Mouse (Mus musculus): ENCODE data around the gene Tbx10. TPM values are rescaled to one million over a fixed set of nuclear protein-coding genes. Genes with fewer than 3 reads are reported as not detected.
A peak's percentile ranks its signal among the peaks of the same experiment; 100 is the strongest.
"Not testable (repeated sequence)": the region's sequence is repeated elsewhere in the genome, so short reads cannot be mapped to it uniquely, and the experiment has no call there.

Tbx10 gene
- polyA plus RNA-seq, 1 experiment = not detected

- peak; percentile 72 to 92 for DNase-seq (ENCODE audit: extremely low spot score in 1 of 2, low spot score in 1 of 2)
Measured at GRCm38 (mm10) chr19:4037788-4038232, 45.3 kb downstream of the Tbx10 start, which contains the start of gene Gstp1. Gstp1 (minus strand) TSS chr19:4037985.

DNA sequence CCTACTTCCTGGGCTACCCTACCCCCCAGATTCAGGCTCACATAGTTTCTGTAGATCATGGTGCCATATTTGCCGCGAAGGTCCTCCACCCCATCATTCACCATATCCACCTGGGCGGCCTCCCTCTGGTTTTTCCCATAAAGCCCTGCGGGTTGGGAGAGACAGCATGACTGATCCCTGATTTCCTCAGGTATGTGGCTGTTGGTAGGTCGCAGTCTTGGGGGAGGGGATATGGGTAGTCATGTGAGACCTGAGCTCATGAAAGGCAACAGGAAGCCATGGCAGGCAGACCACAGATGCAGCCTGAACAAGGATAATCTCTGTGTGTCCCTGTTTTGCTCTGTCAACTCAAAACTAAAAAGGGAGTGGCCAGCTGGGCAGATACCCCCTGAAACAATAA, 48.4 kb downstream of the Tbx10 start:
- not testable (repeated sequence) for DNase-seq (ENCODE audit: extremely low spot score in 1 of 2, low spot score in 1 of 2)

DNA sequence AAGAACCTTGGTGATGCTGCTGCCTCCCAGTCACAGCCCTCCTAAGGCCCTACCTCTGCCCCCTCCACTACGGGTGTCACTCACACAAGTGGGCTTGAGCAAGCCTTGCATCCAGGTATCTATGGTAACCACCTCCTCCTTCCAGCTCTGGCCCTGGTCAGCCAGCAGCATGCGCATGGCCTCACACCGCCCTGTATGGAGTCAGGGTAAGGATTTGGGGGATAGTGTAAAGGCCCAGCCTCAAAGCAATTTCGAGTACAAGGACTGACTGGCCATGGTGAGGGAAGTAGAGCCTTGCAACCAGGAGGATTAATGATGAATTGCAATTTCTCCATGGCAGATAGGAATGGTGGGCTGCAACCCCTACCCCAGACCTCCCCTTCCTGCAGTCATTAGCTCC, 48.9 kb downstream of the Tbx10 start:
- not testable (repeated sequence) for DNase-seq (ENCODE audit: extremely low spot score in 1 of 2, low spot score in 1 of 2)

GRCm38 (mm10) chr19:4042124-4042523, 49.6 kb downstream of the Tbx10 start:
- no peak for DNase-seq (ENCODE audit: extremely low spot score in 1 of 2, low spot score in 1 of 2)

DNA sequence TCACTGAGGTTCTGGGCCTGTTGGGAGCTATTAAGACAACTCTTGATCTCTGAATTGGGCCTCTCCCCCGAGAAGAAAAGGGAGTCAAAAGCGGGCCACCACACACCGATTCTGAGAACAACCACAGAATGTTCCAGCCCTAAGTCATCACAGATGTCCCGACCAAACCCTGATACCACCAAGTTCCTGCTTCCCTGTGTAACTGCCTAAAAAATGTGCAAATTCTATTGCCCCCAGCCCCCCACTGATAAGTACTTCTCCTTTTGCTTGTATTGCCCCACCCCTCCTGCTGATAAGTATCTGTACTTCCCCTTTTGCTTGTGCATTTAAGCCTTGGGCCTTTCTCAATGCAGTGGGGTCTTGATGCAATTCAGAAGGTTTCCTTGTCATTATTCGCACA, 51.6 kb downstream of the Tbx10 start:
- not testable (repeated sequence) for DNase-seq (ENCODE audit: extremely low spot score in 1 of 2, low spot score in 1 of 2)

DNA sequence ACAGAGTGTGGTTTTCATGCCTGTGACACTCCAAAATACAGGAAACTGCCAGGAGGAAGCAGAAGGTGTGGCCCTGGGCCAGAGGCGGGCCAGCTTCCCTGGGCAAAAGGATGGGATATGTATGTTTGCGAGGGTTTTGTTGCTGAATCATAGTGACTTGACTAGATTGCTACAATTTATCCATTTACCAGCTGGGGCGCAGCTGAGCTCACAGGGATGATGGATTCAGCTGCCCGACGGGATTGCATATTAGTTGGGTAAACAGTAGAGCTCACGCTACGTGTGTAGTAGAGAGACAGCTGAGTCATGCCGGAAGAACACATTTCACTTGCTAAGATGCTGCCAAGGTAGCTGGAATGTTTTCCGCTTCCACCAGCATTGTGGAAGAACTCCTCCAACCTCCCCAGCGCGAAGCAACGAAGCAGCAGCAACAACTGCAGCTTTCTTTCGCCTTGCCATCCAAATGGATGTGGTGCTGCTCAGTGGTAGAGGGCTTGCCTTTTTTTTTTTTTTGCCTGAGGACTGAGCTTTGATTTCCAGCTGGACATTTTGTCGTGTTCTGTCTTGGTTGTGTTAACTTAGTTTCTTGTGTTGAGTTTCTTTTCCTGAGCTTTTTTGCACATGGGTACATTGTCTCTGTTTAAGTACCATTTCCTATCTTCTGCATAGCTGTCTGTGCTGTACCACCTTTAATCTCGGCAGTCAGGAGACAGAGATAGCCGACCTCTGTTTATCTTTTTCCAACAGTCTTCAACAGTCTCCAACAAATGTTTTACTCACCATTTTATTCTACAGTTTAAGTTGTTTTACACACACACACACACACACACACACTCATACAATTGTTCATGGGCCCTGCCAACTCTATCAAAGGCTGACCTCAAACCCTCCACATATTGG, 53.7 kb downstream of the Tbx10 start, which contains the start of gene Gstp2:
Gene Gstp2, minus strand, starts transcription at position 58 of the 900 bp plus-strand sequence.
- peak; percentile 85 to 90 for DNase-seq (ENCODE audit: extremely low spot score in 1 of 2, low spot score in 1 of 2)

GRCm38 (mm10) chr19:4046866-4047254, 54.3 kb downstream of the Tbx10 start:
- no peak for DNase-seq (ENCODE audit: extremely low spot score in 1 of 2, low spot score in 1 of 2)

- DNase-seq (ENCODE audit: extremely low spot score in 1 of 2, low spot score in 1 of 2) = peak in 1 of 2 experiments; percentile 87
Measured at GRCm38 (mm10) chr19:4047859-4048258, 55.3 kb downstream of the Tbx10 start.

DNA sequence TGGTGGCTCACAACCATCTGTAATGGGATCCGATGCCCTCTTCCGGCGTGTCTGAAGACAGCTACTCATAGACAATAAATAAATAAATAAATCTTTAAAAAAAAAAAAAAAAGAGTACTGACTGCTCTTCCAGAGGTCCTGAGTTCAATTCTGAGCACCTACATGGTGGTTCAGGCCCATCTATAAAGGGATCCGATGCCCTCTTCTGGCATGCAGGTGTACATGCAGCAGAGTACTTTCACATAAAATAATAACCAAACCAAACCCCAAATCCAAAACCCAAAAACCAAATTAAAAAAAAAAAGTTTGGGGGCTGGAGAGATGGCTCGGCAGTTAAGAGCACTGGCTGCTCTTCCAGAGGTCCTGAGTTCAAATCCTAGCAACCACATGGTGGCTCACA, 56.5 kb downstream of the Tbx10 start:
- not testable (repeated sequence) for DNase-seq (ENCODE audit: extremely low spot score in 1 of 2, low spot score in 1 of 2)

Other genes with a start within 250 kb of the Tbx10 start
- gene Kmt5b, start 225.3 kb upstream of the Tbx10 start, polyA plus RNA-seq (2012; rRNA removed) = 36.3 and 37.2 TPM in 2 replicates
- 121 and 123 TPM in 2 replicates for gene Chka, start 141.0 kb upstream of the Tbx10 start, polyA plus RNA-seq (2012; rRNA removed)
- gene Tcirg1, start 85.6 kb upstream of the Tbx10 start, polyA plus RNA-seq (2012; rRNA removed) = 45.5 and 48.1 TPM in 2 replicates
- gene Ndufs8, start 80.0 kb upstream of the Tbx10 start, polyA plus RNA-seq (2012; rRNA removed) = 283 and 291 TPM in 2 replicates
- 7.9 and 8.5 TPM in 2 replicates for gene Aldh3b1, start 62.9 kb upstream of the Tbx10 start, polyA plus RNA-seq (2012; rRNA removed)
- gene Unc93b1, start 57.6 kb upstream of the Tbx10 start, polyA plus RNA-seq (2012; rRNA removed) = 31.5 and 34.7 TPM in 2 replicates
- 0.38 and 0.58 TPM in 2 replicates for gene Aldh3b3, start 34.1 kb upstream of the Tbx10 start, polyA plus RNA-seq (2012; rRNA removed)
- 3.5 and 3.6 TPM in 2 replicates for gene Aldh3b2, start 20.4 kb upstream of the Tbx10 start, polyA plus RNA-seq (2012; rRNA removed)
- gene Acy3, start 6.2 kb upstream of the Tbx10 start, polyA plus RNA-seq (2012; rRNA removed) = 5.6 and 5.8 TPM in 2 replicates
- gene Nudt8, start 7.8 kb downstream of the Tbx10 start, polyA plus RNA-seq (2012; rRNA removed) = 7.1 and 8.4 TPM in 2 replicates
- gene Gm49405, start 7.9 kb downstream of the Tbx10 start, polyA plus RNA-seq (2012; rRNA removed) = 6.3 TPM in 2 replicates
- 287 and 325 TPM in 2 replicates for gene Doc2g, start 10.6 kb downstream of the Tbx10 start, polyA plus RNA-seq (2012; rRNA removed)
- 248 and 270 TPM in 2 replicates for gene Ndufv1, start 20.1 kb downstream of the Tbx10 start, polyA plus RNA-seq (2012; rRNA removed)
- gene Gstp1, start 45.2 kb downstream of the Tbx10 start, polyA plus RNA-seq (2012; rRNA removed) = 454 and 506 TPM in 2 replicates
- 5.1 and 14.7 TPM in 2 replicates for gene Gstp2, start 53.3 kb downstream of the Tbx10 start, polyA plus RNA-seq (2012; rRNA removed)
- not detected in 2 replicates for gene Gstp3, start 66.8 kb downstream of the Tbx10 start, polyA plus RNA-seq (2012; rRNA removed)
- not detected in 2 replicates for gene Cabp2, start 88.8 kb downstream of the Tbx10 start, polyA plus RNA-seq (2012; rRNA removed)
- 50.3 and 58.5 TPM in 2 replicates for gene Cdk2ap2, start 104.4 kb downstream of the Tbx10 start, polyA plus RNA-seq (2012; rRNA removed)
- gene Pitpnm1, start 107.2 kb downstream of the Tbx10 start, polyA plus RNA-seq (2012; rRNA removed) = 290 and 305 TPM in 2 replicates
- 162 and 174 TPM in 2 replicates for gene Aip, start 133.1 kb downstream of the Tbx10 start, polyA plus RNA-seq (2012; rRNA removed)
- 0.06 and 0.11 TPM in 2 replicates for gene Gpr152, start 147.0 kb downstream of the Tbx10 start, polyA plus RNA-seq (2012; rRNA removed)
- 0.12 and 0.17 TPM in 2 replicates for gene Cabp4, start 151.3 kb downstream of the Tbx10 start, polyA plus RNA-seq (2012; rRNA removed)
- gene Coro1b, start 155.9 kb downstream of the Tbx10 start, polyA plus RNA-seq (2012; rRNA removed) = 183 and 225 TPM in 2 replicates
- 1.9 and 2.3 TPM in 2 replicates for gene Ptprcap, start 160.9 kb downstream of the Tbx10 start, polyA plus RNA-seq (2012; rRNA removed)
- 82.4 and 85.6 TPM in 2 replicates for gene Rps6kb2, start 170.6 kb downstream of the Tbx10 start, polyA plus RNA-seq (2012; rRNA removed)
- gene Carns1, start 182.7 kb downstream of the Tbx10 start, polyA plus RNA-seq (2012; rRNA removed) = 10.7 and 14.3 TPM in 2 replicates
- gene Tbc1d10c, start 198.5 kb downstream of the Tbx10 start, polyA plus RNA-seq (2012; rRNA removed) = 2.6 and 3.3 TPM in 2 replicates
- gene Ppp1ca, start 199.3 kb downstream of the Tbx10 start, polyA plus RNA-seq (2012; rRNA removed) = 347 and 379 TPM in 2 replicates
- gene Rad9a, start 208.9 kb downstream of the Tbx10 start, polyA plus RNA-seq (2012; rRNA removed) = 18.4 and 19.3 TPM in 2 replicates
- gene Clcf1, start 221.5 kb downstream of the Tbx10 start, polyA plus RNA-seq (2012; rRNA removed) = 3.9 and 4.5 TPM in 2 replicates
- gene AC109138.7, start 221.6 kb downstream of the Tbx10 start, polyA plus RNA-seq (2012; rRNA removed) = not detected in 2 replicates
- gene Pold4, start 239.1 kb downstream of the Tbx10 start, polyA plus RNA-seq (2012; rRNA removed) = 35.0 and 39.4 TPM in 2 replicates